Mouse (Mus musculus) heart, embryonic 12.5 days (tissue): ENCODE results near the gene Arpc4. TPM values are rescaled to one million over a fixed set of nuclear protein-coding genes. Genes with fewer than 3 reads are reported as not detected.
A peak's percentile ranks its signal among the peaks of the same experiment; 100 is the strongest.
"Not testable (repeated sequence)": the region's sequence is repeated elsewhere in the genome, so short reads cannot be mapped to it uniquely, and the experiment has no call there.

Experiments used
- ATAC-seq: fragments of 200-750 bp; cut with Nextera tagmentation; 2 replicates; pipeline ENCODE4 v1.8.0; 2017; ENCODE audit warnings: moderate TSS enrichment, moderate library complexity; ENCODE audit not compliant: insufficient number of reproducible peaks, low FRiP score
- H3K27ac ChIP-seq: fragments of 300-500 bp; sonication (generic); 2 replicates; pipeline ENCODE4 v1.5.1; 2016; ENCODE audit warnings: mild to moderate bottlenecking, moderate library complexity; ENCODE audit not compliant: poor library complexity, severe bottlenecking
- H3K27me3 ChIP-seq: fragments of 300-500 bp; sonication (generic); replicated peaks from 2 replicates; pipeline ENCODE4 v1.6.1; 2016; ENCODE audit warnings: mild to moderate bottlenecking, moderate library complexity
- H3K36me3 ChIP-seq: fragments of 300-500 bp; sonication (generic); 2 replicates; pipeline ENCODE4 v1.6.1; 2016; ENCODE audit warnings: mild to moderate bottlenecking, moderate library complexity
- H3K4me1 ChIP-seq: fragments of 300-500 bp; sonication (generic); replicated peaks from 2 replicates; pipeline ENCODE4 v1.6.1; 2016; ENCODE audit warnings: mild to moderate bottlenecking
- H3K4me2 ChIP-seq: fragments of 300-500 bp; sonication (generic); 2 replicates; pipeline ENCODE4 v1.6.1; 2016; ENCODE audit warnings: mild to moderate bottlenecking, moderate library complexity
- H3K4me3 ChIP-seq: fragments of 300-500 bp; sonication (generic); 2 replicates; pipeline ENCODE4 v1.5.1; 2016; ENCODE audit warnings: mild to moderate bottlenecking
- H3K9ac ChIP-seq: fragments of 300-500 bp; sonication (generic); 2 replicates; pipeline ENCODE4 v1.6.1; 2016; ENCODE audit warnings: mild to moderate bottlenecking, moderate library complexity
- H3K9me3 ChIP-seq: fragments of 300-500 bp; sonication (generic); replicated peaks from 2 replicates; pipeline ENCODE4 v1.6.1; 2016; ENCODE audit warnings: mild to moderate bottlenecking, moderate library complexity
- WGBS: fragments of 180-500 bp; shearing (Covaris S2); methylation state at CpG from one replicate; pipeline ENCODE4 v1.1.7; 2016; 5-methylcytosine and 5-hydroxymethylcytosine counted together
- polyA plus RNA-seq: library from polyadenylated mRNA; unstranded; fragments of >200 nt; fragmentation: Nextera tagmentation; extraction: Ambion mirVana; gene quantifications from 2 replicates; pipeline ENCODE4 v1.2.1, GENCODE M21; 2016

Arpc4 gene
- polyA plus RNA-seq: 274 and 285 TPM in 2 replicates

DNA sequence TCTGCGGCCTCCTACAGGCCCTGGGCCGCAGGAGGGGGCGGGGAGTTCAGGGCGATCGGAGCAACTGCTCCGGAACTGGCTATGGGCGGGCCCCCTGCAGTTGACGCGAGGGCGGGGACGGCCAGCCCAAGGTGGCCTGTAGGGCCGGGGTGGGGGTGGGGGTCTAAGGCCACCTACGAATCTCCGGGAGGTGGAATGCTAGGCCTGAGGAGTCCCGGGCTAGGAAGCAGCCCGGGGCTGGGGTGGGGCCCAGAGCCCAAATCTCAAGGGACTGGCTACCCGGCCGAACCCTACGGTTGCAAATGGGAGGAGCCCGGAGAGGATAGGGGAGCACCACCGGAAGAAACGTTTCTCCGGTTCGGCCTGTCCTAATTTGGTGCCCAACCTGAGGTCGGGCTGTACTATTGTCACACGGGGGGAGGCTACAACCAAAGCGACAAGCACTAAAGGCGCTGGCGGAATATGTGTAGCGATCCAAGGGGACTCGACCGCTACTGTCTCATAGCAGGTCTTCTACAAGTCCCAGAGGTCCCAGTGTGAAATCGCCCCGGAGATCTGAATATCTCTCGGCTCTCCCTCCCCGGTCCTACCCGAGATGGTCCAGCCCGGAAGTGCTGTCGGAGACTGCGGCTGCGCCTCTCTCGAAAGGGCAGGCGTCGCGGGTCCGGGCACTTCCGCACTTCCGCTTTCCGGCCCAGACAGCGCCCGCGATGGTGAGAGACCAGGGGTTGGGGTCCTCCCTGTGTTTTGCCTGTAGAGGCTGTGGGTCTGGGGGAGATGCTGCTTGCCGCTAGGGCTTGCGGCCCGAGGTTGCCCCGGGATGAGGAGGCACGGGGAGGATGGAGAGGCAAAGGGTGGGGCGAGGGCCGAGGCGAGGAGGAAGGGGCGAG lies at the start of gene Arpc4, which contains the start of gene Tada3:
TSS of gene Arpc4 (plus strand) at position 620 of the 890 bp plus-strand sequence.
TSS of gene Tada3 (minus strand) at position 388 of the 890 bp plus-strand sequence.
- Histone ChIP-seq H3K9me3 (no peaks in the 10 kb centered on the region), H3K4me3 (peak within 1 kb of the TSS; percentile 91)
- under 1% methylated on average over 61 of the region's 61 CpGs for WGBS

DNA sequence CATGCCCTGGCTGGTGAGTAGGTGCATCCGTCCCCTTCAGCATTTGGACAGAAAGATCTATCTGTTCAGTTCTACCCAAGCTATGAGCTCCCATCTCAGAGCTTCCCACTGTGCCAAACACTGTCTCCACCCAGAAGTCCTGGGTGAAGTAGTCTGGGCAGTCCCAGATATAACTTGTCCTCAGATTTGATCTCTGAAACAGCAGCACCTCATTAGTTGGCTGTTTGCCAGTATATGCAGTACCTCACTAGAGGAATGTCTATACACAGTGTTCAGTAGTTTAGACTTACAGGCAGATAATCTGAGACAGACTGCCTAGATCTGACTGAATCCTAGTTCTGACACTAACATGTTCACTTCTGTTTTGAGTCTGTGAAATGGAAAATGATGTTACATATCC lies 48.5 kb upstream of the Arpc4 start:
- WGBS: 65% methylated on average over 1 of the region's 1 CpGs
- no peaks in the 10 kb centered on the region for H3K9me3 ChIP-seq
- H3K27me3 ChIP-seq: no peaks in the 10 kb centered on the region

More for the DNA sequence above, at the start of gene Arpc4, which contains the start of gene Tada3:
- H3K36me3 ChIP-seq: peaks cover 57% of the 10 kb centered on the region
- peak; percentile 94 for ATAC-seq
- peaks cover 21% of the 10 kb centered on the region for H3K4me1 ChIP-seq
- H3K9ac ChIP-seq: peak within 1 kb of the TSS; percentile 93
- H3K27me3 ChIP-seq: no peaks in the 10 kb centered on the region
- peak within 1 kb of the TSS; percentile 94 for H3K27ac ChIP-seq
- H3K4me2 ChIP-seq: peak within 1 kb of the TSS; percentile 88

DNA sequence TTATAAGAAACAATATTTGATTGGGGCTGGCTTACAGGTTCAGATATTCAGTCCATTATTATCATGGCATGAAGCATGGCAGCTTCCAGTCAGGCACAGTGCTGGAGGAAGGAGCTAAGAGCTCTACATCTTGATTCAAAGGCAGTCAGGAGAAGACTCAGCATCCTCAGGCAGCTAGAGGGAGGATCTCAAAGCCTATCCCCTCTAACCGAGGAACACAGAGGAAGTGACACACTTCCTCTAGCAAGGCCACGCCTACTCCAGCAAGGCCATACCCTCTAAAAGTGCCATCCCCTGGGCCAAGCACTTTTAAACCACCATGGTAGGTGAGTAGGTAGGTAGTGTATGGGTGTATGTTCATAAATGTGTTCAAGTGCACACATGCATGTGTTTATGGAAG lies 47.4 kb upstream of the Arpc4 start:
- ATAC-seq: no peak
- Histone ChIP-seq H3K4me3 (no peak overlapping the region), H3K9me3 (no peaks in the 10 kb centered on the region), H3K4me2 (no peak overlapping the region), H3K4me1 (peaks cover 42% of the 10 kb centered on the region), H3K9ac (no peak overlapping the region), H3K27ac (no peak overlapping the region), H3K36me3 (peaks cover 45% of the 10 kb centered on the region), H3K27me3 (no peaks in the 10 kb centered on the region)
- WGBS: 38% methylated on average over 2 of the region's 2 CpGs

More for the DNA sequence above, 48.5 kb upstream of the Arpc4 start:
- H3K4me3 ChIP-seq: no peak overlapping the region
- H3K9ac ChIP-seq: no peak overlapping the region
- no peak for ATAC-seq
- H3K36me3 ChIP-seq: peaks cover 41% of the 10 kb centered on the region
- H3K27ac ChIP-seq: no peak overlapping the region
- H3K4me1 ChIP-seq: peaks cover 46% of the 10 kb centered on the region
- H3K4me2 ChIP-seq: no peak overlapping the region

DNA sequence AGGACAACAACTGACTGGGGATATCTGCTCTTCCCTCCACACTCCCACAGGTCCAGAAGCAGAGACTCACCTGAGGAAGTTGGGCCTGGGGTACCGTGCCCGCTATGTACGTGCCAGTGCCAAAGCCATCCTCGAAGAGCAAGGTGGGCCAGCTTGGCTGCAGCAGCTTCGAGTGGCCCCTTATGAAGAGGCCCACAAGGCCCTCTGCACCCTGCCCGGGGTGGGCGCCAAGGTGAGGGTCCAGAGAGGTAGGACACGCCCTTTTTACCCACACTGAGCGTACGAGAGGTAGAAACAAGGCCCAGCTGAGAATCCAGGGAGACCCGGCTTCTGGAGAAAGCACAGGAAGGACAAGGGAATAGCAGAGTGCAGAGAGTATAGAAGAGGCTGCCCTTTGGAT lies 46.2 kb upstream of the Arpc4 start:
- H3K4me3 ChIP-seq: no peak overlapping the region
- no peaks in the 10 kb centered on the region for H3K9me3 ChIP-seq
- H3K36me3 ChIP-seq: peaks cover 55% of the 10 kb centered on the region
- no peak overlapping the region for H3K27ac ChIP-seq
- no peak for ATAC-seq
- H3K27me3 ChIP-seq: no peaks in the 10 kb centered on the region
- WGBS: 88% methylated on average over 11 of the region's 11 CpGs
- no peak overlapping the region for H3K9ac ChIP-seq
- H3K4me2 ChIP-seq: no peak overlapping the region
- peaks cover 36% of the 10 kb centered on the region for H3K4me1 ChIP-seq

DNA sequence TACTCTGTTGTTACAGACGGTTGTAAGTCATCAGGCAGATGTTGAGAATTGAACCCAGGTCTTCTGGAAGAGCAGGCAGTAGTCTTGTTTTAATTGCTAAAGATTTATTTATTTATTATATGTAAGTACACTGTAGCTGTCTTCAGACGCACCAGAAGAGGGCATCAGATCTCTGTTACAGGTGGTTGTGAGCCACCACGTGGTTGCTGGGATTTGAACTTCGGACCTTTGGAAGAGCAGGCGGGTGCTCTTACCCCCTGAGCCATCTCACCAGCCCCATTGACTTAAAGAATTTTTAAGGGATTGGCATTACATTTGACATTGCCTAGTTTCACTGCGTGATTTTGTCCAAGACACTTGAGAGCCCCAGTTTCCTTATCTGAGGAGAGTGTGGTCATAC lies 45.2 kb upstream of the Arpc4 start:
- peaks cover 62% of the 10 kb centered on the region for H3K36me3 ChIP-seq
- not testable (repeated sequence) for ATAC-seq, H3K9ac ChIP-seq, H3K4me3 ChIP-seq, H3K27me3 ChIP-seq, H3K4me2 ChIP-seq, H3K9me3 ChIP-seq
- 75% methylated on average over 6 of the region's 6 CpGs for WGBS
- H3K4me1 ChIP-seq: peaks cover 39% of the 10 kb centered on the region
- H3K27ac ChIP-seq: peak overlapping the region; percentile 73

DNA sequence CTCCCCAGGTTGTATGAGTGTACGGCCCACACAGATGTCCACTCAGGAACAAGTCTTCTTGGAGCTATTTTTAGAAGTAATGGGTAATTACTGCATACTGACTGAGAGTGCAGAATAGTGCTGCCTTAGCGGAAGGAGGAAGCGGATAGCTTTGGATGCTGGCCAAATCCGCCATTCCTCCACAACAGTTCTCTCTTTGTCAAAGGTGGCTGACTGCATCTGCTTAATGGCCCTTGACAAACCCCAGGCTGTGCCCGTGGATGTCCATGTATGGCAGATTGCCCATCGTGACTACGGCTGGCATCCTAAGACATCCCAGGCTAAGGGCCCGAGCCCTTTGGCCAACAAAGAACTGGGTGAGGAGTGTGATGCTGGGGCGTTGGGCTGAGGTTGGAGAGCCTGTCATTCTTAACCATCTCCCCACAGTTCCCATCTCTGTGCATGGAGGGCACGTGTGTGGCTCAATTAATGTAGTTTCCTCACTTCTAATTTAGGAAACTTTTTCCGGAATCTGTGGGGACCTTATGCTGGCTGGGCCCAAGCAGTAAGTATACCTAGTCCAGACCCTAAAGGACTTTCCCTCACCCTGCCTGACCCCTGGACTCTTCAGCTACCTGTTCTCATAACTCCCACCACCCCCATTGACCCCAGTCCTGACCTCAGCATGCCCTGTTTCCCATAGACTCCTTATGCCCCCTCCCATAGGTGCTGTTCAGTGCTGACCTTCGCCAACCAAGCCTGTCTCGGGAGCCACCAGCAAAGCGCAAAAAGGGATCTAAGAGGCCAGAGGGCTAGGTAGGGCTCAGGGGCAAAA lies 44.6 kb upstream of the Arpc4 start:
- peak; percentile 53 for ATAC-seq
- Histone ChIP-seq H3K9me3 (no peaks in the 10 kb centered on the region), H3K27me3 (no peaks in the 10 kb centered on the region), H3K36me3 (peaks cover 68% of the 10 kb centered on the region), H3K9ac (peak overlapping the region; percentile 22; the same call in 1 of the 2 replicates), H3K4me1 (peaks cover 33% of the 10 kb centered on the region), H3K27ac (peak overlapping the region; percentile 73), H3K4me3 (no peak overlapping the region), H3K4me2 (peak overlapping the region; percentile 35; the same call in 1 of the 2 replicates)
- WGBS: 47% methylated on average over 14 of the region's 14 CpGs

DNA sequence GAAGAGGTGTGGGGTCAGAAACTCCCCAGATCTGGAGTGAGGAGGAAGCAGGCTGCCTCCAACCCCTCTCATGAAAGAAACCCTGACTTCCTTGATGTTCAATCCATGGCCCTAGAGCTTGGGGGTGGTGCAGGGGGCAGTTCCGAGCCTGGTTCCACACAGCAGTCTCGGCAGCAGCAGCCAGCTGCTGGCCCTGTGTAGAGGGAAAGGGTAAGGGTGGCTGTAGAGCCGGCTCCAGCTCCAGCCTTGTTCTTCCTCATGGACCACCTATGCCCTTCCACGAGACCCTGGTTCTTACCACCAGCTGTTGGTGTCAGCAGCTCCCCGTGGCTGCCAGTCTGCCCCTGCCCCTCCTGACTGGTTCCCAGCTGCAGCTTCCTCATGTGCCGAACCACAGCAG lies 43.7 kb upstream of the Arpc4 start:
- Histone ChIP-seq H3K9me3 (no peaks in the 10 kb centered on the region), H3K9ac (no peak overlapping the region), H3K4me2 (no peak overlapping the region), H3K27ac (no peak overlapping the region), H3K4me1 (peaks cover 28% of the 10 kb centered on the region), H3K27me3 (no peaks in the 10 kb centered on the region), H3K36me3 (peaks cover 72% of the 10 kb centered on the region), H3K4me3 (no peak overlapping the region)
- no peak for ATAC-seq
- 83% methylated on average over 6 of the region's 6 CpGs for WGBS

DNA sequence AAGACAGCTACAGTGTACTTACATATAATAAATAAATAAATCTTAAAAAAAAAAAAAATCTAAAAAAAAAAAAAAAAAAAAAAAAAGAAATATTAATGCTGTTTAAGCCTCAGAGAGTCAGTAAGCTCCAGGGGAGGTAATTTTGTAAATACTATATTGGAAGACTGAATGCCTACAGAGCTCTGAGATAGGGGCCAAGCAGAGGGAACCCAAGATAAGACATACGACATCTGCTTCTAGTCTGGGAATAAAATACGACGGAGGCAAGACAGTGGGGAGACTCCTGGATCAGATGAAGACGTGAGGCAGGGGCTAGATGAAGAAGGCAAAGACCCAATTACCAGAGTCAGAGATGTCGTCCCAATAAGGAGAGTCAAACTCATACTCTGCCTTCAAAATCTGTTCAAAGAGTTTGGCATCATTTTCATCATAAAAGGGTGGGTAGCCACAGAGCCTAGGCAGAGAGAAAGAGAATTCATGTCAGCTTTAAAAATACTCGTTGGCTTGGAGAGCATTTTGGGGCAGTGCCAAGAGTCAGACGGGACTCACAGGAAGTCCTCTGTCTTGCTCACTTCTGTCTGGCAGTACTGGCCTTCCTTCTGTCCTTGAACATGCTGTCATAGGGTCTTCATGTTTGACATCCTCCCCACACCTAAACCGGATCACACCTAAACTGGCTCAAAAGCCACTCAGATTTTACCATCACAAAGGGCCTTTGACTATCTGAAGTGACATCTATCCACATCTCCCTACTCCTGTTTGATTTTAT lies 40.9 kb upstream of the Arpc4 start:
- Histone ChIP-seq H3K27ac (no peak overlapping the region), H3K4me2 (no peak overlapping the region), H3K4me3 (no peak overlapping the region), H3K27me3 (no peaks in the 10 kb centered on the region), H3K9ac (no peak overlapping the region), H3K36me3 (peaks cover 75% of the 10 kb centered on the region), H3K4me1 (peaks cover 32% of the 10 kb centered on the region), H3K9me3 (no peaks in the 10 kb centered on the region)
- 51% methylated on average over 8 of the region's 8 CpGs for WGBS
- ATAC-seq: no peak

DNA sequence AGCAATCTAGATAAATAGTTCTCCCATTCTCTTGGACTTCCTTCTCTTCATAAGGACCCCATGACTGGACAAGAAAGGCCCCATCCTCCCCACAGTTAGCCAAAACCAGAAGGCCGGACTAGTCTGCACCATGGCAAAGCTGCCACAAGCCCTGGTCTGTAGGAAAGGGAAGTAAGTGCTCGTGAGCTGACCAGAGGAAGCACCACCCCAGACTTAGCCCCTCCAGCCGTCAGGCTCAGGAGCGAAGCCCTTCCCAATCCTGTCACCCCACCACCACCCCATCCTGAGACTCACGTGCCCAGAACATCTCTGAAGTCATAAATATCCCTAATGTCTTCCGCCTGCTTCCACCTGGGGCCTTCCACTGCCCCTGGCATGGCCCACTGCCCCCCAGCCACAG lies 36.3 kb upstream of the Arpc4 start:
- H3K36me3 ChIP-seq: peaks cover 40% of the 10 kb centered on the region
- H3K9me3 ChIP-seq: no peaks in the 10 kb centered on the region
- H3K4me1 ChIP-seq: peaks cover 40% of the 10 kb centered on the region
- H3K27ac ChIP-seq: peak overlapping the region; percentile 42; the same call in 1 of the 2 replicates
- WGBS: 78% methylated on average over 6 of the region's 6 CpGs
- H3K27me3 ChIP-seq: no peaks in the 10 kb centered on the region
- no peak for ATAC-seq
- peak overlapping the region; percentile 57; the same call in 1 of the 2 replicates for H3K4me3 ChIP-seq
- peak overlapping the region; percentile 72 for H3K4me2 ChIP-seq
- peak overlapping the region; percentile 55; the same call in 1 of the 2 replicates for H3K9ac ChIP-seq

DNA sequence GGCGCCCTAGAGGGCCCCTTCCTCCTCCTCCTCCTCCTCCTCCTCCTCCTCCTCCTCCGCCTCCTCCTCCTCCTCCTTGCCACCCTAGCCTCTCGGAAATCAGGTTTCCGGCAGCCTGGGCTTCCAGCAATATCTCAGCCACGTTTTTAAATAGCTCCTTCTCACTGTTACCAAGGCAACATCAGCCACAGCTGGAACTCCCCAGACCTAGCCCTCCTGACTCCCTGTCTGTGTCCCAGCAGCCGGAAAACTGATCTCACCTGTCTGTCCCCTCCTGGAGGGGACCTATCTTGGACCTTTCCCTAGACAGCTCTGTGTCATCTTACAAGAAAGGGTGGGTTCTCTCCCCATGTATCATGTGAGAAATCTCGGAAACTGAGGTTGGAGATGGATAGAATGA lies 35.6 kb upstream of the Arpc4 start:
- peak overlapping the region; percentile 57 for H3K4me3 ChIP-seq
- peak overlapping the region; percentile 72 for H3K4me2 ChIP-seq
- peak overlapping the region; percentile 42 for H3K27ac ChIP-seq
- WGBS: 34% methylated on average over 4 of the region's 7 CpGs
- peaks cover 35% of the 10 kb centered on the region for H3K4me1 ChIP-seq
- ATAC-seq: no peak
- peaks cover 38% of the 10 kb centered on the region for H3K36me3 ChIP-seq
- no peaks in the 10 kb centered on the region for H3K9me3 ChIP-seq
- peak overlapping the region; percentile 44; the same call in 1 of the 2 replicates for H3K9ac ChIP-seq
- no peaks in the 10 kb centered on the region for H3K27me3 ChIP-seq
